Mouse (Mus musculus): Measurements from ENCODE around the gene E4f1. TPM values are rescaled to one million over a fixed set of nuclear protein-coding genes. Genes with fewer than 3 reads are reported as not detected.

E4f1 gene
- total RNA-seq, 2 experiments from 2014 or later: 19.0 to 25.2 TPM

DNA sequence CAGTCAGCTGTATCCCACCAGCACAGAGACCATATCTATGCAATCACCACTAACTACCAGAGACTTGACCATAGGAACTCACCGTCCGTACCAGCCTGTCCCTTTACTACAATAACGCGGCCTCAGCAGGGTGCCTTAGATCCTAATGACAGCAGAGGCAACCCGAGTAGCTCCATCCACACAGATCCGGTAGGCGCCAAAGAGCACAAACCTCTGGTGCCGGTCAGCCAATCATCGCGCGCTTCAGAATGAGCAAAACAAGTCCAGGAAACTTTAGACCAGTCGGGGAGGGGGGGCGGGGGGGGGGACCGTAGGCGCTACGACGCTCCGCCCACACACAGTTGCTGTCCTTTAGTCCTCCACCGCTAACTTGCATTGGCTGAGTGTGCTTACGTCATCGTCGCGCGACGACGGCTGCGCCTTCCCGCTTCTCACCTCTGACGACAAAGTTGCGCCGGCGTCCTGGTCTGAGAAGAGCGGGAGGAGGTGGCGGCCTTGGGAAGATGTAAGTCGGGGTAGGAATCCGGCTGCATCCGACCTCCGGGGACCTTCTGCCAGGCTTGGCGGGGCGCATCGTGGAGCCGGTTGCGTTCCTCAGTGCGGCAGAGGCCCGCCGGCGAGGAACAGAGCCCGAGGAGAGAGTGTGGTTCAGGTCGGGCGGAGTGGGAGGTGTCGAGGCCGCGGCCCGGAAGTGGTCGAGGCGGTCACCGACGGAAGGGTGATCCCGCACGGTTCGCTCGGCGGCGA is 55.7 kb downstream of the E4f1 start, which contains the start of gene Rnps1:
Gene Rnps1 (plus strand): TSS at position 336 of the 747 bp plus-strand sequence.
- DNase-seq: peak; percentile 97

- DNase-seq: no peak
These were observed 56.4 kb downstream of the E4f1 start for GRCm38 (mm10) chr17:24413557-24414211.

GRCm38 (mm10) chr17:24407116-24407803 is 62.9 kb downstream of the E4f1 start:
- DNase-seq: no peak

DNA sequence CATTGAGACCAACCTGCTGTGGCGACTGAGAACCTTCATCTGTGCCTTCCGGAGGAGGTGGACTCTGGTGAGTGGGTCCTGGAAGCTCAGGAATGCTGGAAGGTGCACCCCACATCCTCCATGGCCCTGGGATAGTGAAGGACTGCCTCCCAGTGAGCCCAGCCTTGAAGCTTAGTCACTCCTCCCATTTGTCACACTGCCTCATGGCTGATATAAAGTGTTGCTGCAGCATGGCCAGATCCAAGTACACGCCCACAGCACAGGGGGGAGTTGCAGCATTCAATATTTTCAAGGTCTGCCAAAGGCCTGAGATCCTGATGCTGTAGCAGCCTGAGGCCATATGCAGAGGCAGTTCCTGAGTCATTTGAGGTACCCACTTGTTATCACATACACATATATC is 67.7 kb downstream of the E4f1 start:
- peak; percentile 80 for DNase-seq

DNA sequence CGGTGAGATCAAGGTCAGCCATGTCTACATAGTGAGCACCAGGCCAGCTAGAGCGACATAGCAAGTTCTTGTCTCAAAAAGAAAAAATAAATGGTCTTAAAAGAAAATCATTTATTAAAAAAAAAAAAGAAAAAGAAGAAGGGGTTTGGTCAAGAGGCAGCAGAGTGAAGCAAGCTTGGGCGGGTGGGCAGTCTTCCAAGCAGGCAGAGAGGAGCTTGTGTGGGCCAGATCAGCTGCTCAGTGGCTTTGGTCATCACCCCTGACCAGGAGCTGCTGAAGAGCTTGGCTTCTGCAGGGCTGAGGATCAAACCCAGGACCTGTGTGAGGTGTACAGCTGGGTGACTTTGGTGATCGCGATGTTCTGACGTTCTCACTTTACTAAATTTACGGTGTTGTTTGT is 75.7 kb downstream of the E4f1 start:
- peak; percentile 74 for DNase-seq

Other genes starting within 250 kb of the E4f1 start
- 1 to 10 TPM; 7.2 to 9.8 TPM for gene Tedc2, start 249.5 kb downstream of the E4f1 start, total RNA-seq (2021)
- 10 to 100 TPM in 1 of 2 experiments, 1 to 10 TPM in 1; 10.0 to 15.9 TPM for gene Ccnf, start 218.8 kb downstream of the E4f1 start, total RNA-seq (2021)
- gene Abca17, start 119.2 kb downstream of the E4f1 start, total RNA-seq (2021): under 1 TPM in 1 of 2 experiments, not detected in 1; 0.09 TPM
- 10 to 100 TPM; 21.8 to 28.3 TPM for gene Abca3, start 118.4 kb downstream of the E4f1 start, total RNA-seq (2021)
- 100 to 1,000 TPM in 1 of 2 experiments, 10 to 100 TPM in 1; 79.5 to 103 TPM for gene Rnps1, start 55.7 kb downstream of the E4f1 start, total RNA-seq (2021)
- gene Eci1, start 43.7 kb downstream of the E4f1 start, total RNA-seq (2021): 100 to 1,000 TPM; 654 to 683 TPM
- gene Dnase1l2, start 27.2 kb downstream of the E4f1 start, total RNA-seq (2021): 1 to 10 TPM in 1 of 2 experiments, under 1 TPM in 1; 0.96 to 3.0 TPM
- 10 to 100 TPM; 44.0 to 49.2 TPM for gene Pgp, start 79 bp upstream of the E4f1 start, total RNA-seq (2021)
- gene Bricd5, start 3.6 kb upstream of the E4f1 start, total RNA-seq (2021): under 1 TPM; 0.36 to 0.51 TPM
- 10 to 100 TPM; 20.3 to 23.9 TPM for gene Mlst8, start 8.8 kb upstream of the E4f1 start, total RNA-seq (2021)
- 10 to 100 TPM; 11.1 to 26.5 TPM for gene Caskin1, start 18.3 kb upstream of the E4f1 start, total RNA-seq (2021)
- 100 to 1,000 TPM in 1 of 2 experiments, 10 to 100 TPM in 1; 83.5 to 104 TPM for gene Traf7, start 57.6 kb upstream of the E4f1 start, total RNA-seq (2021)
- gene Rab26, start 63.9 kb upstream of the E4f1 start, total RNA-seq (2021): 1 to 10 TPM; 1.2 to 1.5 TPM
- gene Pkd1, start 79.5 kb upstream of the E4f1 start, total RNA-seq (2021): 10 to 100 TPM; 40.2 to 51.0 TPM
- 100 to 1,000 TPM in 1 of 2 experiments, 10 to 100 TPM in 1; 84.9 to 110 TPM for gene Tsc2, start 162.3 kb upstream of the E4f1 start, total RNA-seq (2021)
- 10 to 100 TPM in 1 of 2 experiments, 1 to 10 TPM in 1; 6.4 to 11.6 TPM for gene Nthl1, start 162.4 kb upstream of the E4f1 start, total RNA-seq (2021)
- 10 to 100 TPM; 66.9 to 72.8 TPM for gene Slc9a3r2, start 180.0 kb upstream of the E4f1 start, total RNA-seq (2021)
- gene Npw, start 188.1 kb upstream of the E4f1 start, total RNA-seq (2021): not detected
- 10 to 100 TPM; 38.9 to 42.2 TPM for gene Zfp598, start 199.4 kb upstream of the E4f1 start, total RNA-seq (2021)
- 10 to 100 TPM in 1 of 2 experiments, 1 to 10 TPM in 1; 5.8 to 11.7 TPM for gene Syngr3, start 219.6 kb upstream of the E4f1 start, total RNA-seq (2021)
- 10 to 100 TPM; 36.0 to 36.8 TPM for gene Gfer, start 225.8 kb upstream of the E4f1 start, total RNA-seq (2021)
- 1 to 10 TPM; 4.3 to 6.6 TPM for gene Noxo1, start 225.9 kb upstream of the E4f1 start, total RNA-seq (2021)
- 10 to 100 TPM; 39.1 to 39.9 TPM for gene Tbl3, start 237.3 kb upstream of the E4f1 start, total RNA-seq (2021)
- gene Rnf151, start 247.8 kb upstream of the E4f1 start, total RNA-seq (2021): under 1 TPM in 1 of 2 experiments, not detected in 1; 0.24 TPM
- gene Rps2, start 247.8 kb upstream of the E4f1 start, total RNA-seq (2021): 100 to 1,000 TPM; 785 to 825 TPM